Mouse (Mus musculus) midbrain, embryonic 11.5 days (tissue): ENCODE measurements around the gene Relb. TPM values are rescaled to one million over a fixed set of nuclear protein-coding genes. Genes with fewer than 3 reads are reported as not detected.

Source experiments
- ATAC-seq: fragments of 200-750 bp; cut with Nextera tagmentation; 2 replicates; pipeline ENCODE4 v1.8.0; 2017; ENCODE audit warnings: moderate TSS enrichment, moderate library complexity; ENCODE audit not compliant: low FRiP score
- DNase-seq: peaks from one replicate; pipeline ENCODE4 v3.0.0; 2015; ENCODE audit warnings: low spot score; ENCODE audit errors: missing footprints
- H3K27ac ChIP-seq: fragments of 300-500 bp; sonication (generic); 2 replicates; pipeline ENCODE4 v1.5.1; 2014; ENCODE audit warnings: low read depth, low read length
- H3K27me3 ChIP-seq: fragments of 300-500 bp; sonication (generic); 2 replicates; pipeline ENCODE4 v1.6.1; 2014; ENCODE audit warnings: mild to moderate bottlenecking, low read length, moderate library complexity, mixed read lengths; ENCODE audit not compliant: control insufficient read depth, insufficient read depth
- H3K36me3 ChIP-seq: fragments of 300-500 bp; sonication (generic); 2 replicates; pipeline ENCODE4 v1.6.1; 2014; ENCODE audit warnings: mild to moderate bottlenecking, low read length, moderate library complexity, mixed read lengths; ENCODE audit not compliant: control insufficient read depth, insufficient read depth
- H3K4me1 ChIP-seq: fragments of 300-500 bp; sonication (generic); 2 replicates; pipeline ENCODE4 v1.6.1; 2014; ENCODE audit warnings: low read length; ENCODE audit not compliant: control insufficient read depth, insufficient read depth
- H3K4me2 ChIP-seq: fragments of 300-500 bp; sonication (generic); 2 replicates; pipeline ENCODE4 v1.6.1; 2014; ENCODE audit warnings: mild to moderate bottlenecking, moderate library complexity
- H3K4me3 ChIP-seq: fragments of 300-500 bp; sonication (generic); 2 replicates; pipeline ENCODE4 v1.5.1; 2014; ENCODE audit warnings: low read depth, low read length
- H3K9ac ChIP-seq: fragments of 300-500 bp; sonication (generic); 2 replicates; pipeline ENCODE4 v1.6.1; 2014; ENCODE audit warnings: low read length
- H3K9me3 ChIP-seq: fragments of 300-500 bp; sonication (generic); 2 replicates; pipeline ENCODE4 v1.6.1; 2016; ENCODE audit warnings: low read length; ENCODE audit not compliant: control insufficient read depth
- WGBS: fragments of 180-500 bp; shearing (Covaris S2); extraction: QIAGEN DNeasy Blood & Tissue Kit; methylation state at CpG from one replicate; pipeline ENCODE4 v1.1.7; 2014; 5-methylcytosine and 5-hydroxymethylcytosine counted together
- polyA plus RNA-seq: library from polyadenylated mRNA; unstranded; fragments of >200 nt; fragmentation: Nextera tagmentation; extraction: Ambion mirVana; gene quantifications from 2 replicates; pipeline ENCODE4 v1.2.1, GENCODE M21; 2014

Relb gene
- polyA plus RNA-seq, 1 experiment from 2014 or later, result 4.3 TPM

GRCm38 (mm10) chr7:19557982-19558900 is 71.0 kb downstream of the Relb start:
- DNase-seq (no peak), ATAC-seq (no peak)
- Histone ChIP-seq H3K4me3 (no peak overlapping the region), H3K27ac (no peak overlapping the region), H3K4me1 (peaks cover 21% of the 10 kb centered on the region), H3K4me2 (no peak overlapping the region), H3K36me3 (no peaks in the 10 kb centered on the region; the same call in 1 of the 2 replicates), H3K9ac (no peak overlapping the region; the same call in 1 of the 2 replicates), H3K9me3 (no peaks in the 10 kb centered on the region), H3K27me3 (no peaks in the 10 kb centered on the region)
- 96% methylated on average over 6 of the region's 6 CpGs for WGBS

GRCm38 (mm10) chr7:19557086-19557485 is 72.2 kb downstream of the Relb start:
- H3K9ac ChIP-seq, result no peak overlapping the region
- no peaks in the 10 kb centered on the region for H3K27me3 ChIP-seq
- peaks cover 18% of the 10 kb centered on the region for H3K4me1 ChIP-seq
- no peak overlapping the region for H3K27ac ChIP-seq
- no peak for ATAC-seq
- H3K4me2 ChIP-seq, result no peak overlapping the region
- H3K4me3 ChIP-seq, result no peak overlapping the region
- 96% methylated on average over 2 of the region's 2 CpGs for WGBS
- no peaks in the 10 kb centered on the region; the same call in 1 of the 2 replicates for H3K36me3 ChIP-seq
- DNase-seq, result no peak
- H3K9me3 ChIP-seq, result no peaks in the 10 kb centered on the region

Other genes with a start within 250 kb of the Relb start
- gene Ercc2, start 247.4 kb downstream of the Relb start, polyA plus RNA-seq, result 10.3 and 10.9 TPM in 2 replicates
- gene Klc3, start 225.3 kb downstream of the Relb start, polyA plus RNA-seq, result 0.37 and 1.4 TPM in 2 replicates
- gene Ckm, start 224.7 kb downstream of the Relb start, polyA plus RNA-seq, result not detected in 2 replicates
- 8.9 and 10.7 TPM in 2 replicates for gene Mark4, start 170.6 kb downstream of the Relb start, polyA plus RNA-seq
- gene Exoc3l2, start 166.1 kb downstream of the Relb start, polyA plus RNA-seq, result 0.77 and 1.1 TPM in 2 replicates
- gene Bloc1s3, start 121.1 kb downstream of the Relb start, polyA plus RNA-seq, result 2.6 TPM in 2 replicates
- gene Trappc6a, start 121.0 kb downstream of the Relb start, polyA plus RNA-seq, result 41.5 and 51.6 TPM in 2 replicates
- gene Nkpd1, start 111.6 kb downstream of the Relb start, polyA plus RNA-seq, result not detected in 2 replicates
- 2.8 and 3.0 TPM in 2 replicates for gene Ppp1r37, start 66.4 kb downstream of the Relb start, polyA plus RNA-seq
- gene Zfp296, start 52.2 kb downstream of the Relb start, polyA plus RNA-seq, result 0.10 and 0.20 TPM in 2 replicates
- 152 and 161 TPM in 2 replicates for gene Gemin7, start 51.8 kb downstream of the Relb start, polyA plus RNA-seq
- 44.6 and 46.1 TPM in 2 replicates for gene Clasrp, start 25.0 kb downstream of the Relb start, polyA plus RNA-seq
- gene Clptm1, start 35.6 kb upstream of the Relb start, polyA plus RNA-seq, result 89.7 and 94.1 TPM in 2 replicates
- not detected in 2 replicates for gene Apoc2, start 48.5 kb upstream of the Relb start, polyA plus RNA-seq
- gene Gm44805, start 52.0 kb upstream of the Relb start, polyA plus RNA-seq, result not detected in 2 replicates
- not detected in 2 replicates for gene Apoc4, start 52.0 kb upstream of the Relb start, polyA plus RNA-seq
- 1.9 and 3.2 TPM in 2 replicates for gene Apoc1, start 63.2 kb upstream of the Relb start, polyA plus RNA-seq
- gene Apoe, start 69.8 kb upstream of the Relb start, polyA plus RNA-seq, result 180 and 196 TPM in 2 replicates
- gene Tomm40, start 86.0 kb upstream of the Relb start, polyA plus RNA-seq, result 113 and 138 TPM in 2 replicates
- 48.0 and 52.8 TPM in 2 replicates for gene Nectin2, start 121.0 kb upstream of the Relb start, polyA plus RNA-seq
- 11.7 and 13.2 TPM in 2 replicates for gene Bcam, start 141.6 kb upstream of the Relb start, polyA plus RNA-seq
- not detected in 2 replicates for gene Cblc, start 167.4 kb upstream of the Relb start, polyA plus RNA-seq
- 0.47 and 0.67 TPM in 2 replicates for gene Bcl3, start 193.3 kb upstream of the Relb start, polyA plus RNA-seq
- 0.22 TPM in 1 of 2 replicates, not detected in the other for gene Gm19345, start 222.6 kb upstream of the Relb start, polyA plus RNA-seq
- gene Ceacam16, start 231.9 kb upstream of the Relb start, polyA plus RNA-seq, result not detected in 2 replicates